Mouse (Mus musculus): ENCODE data around the gene Cnr2.

DNA sequence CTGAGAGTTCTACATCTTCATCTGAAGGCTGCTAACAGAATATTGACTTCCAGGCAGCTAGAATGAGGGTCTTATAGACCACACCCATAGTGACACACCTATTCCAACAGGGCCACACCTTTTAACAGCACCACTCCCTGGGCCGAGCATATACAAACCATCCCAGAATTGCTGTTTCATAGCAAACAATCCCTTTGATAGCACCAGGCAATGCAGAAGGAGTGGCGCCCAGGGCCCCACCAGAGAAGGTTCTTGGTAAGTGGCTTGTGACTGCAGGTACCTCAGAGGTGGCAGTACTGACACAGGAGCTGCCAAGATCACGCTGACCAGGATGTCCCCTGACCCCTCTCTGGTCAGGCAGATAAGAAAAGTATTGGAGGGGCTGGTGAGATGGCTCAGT is 58.0 kb downstream of the Cnr2 start:
- TF ChIP-seq CTCF (IDR thresholded peaks at IDR 0.05; ENCODE audit: low read depth, low read length) (no peak), POLR2A (IDR thresholded peaks at IDR 0.05; ENCODE audit: borderline replicate concordance, low read depth, low read length) (no peak)
